Mouse (Mus musculus) B cell, adult 67 days (primary cell): ENCODE results near the gene Obp2a. TPM values are rescaled to one million over a fixed set of nuclear protein-coding genes. Genes with fewer than 3 reads are reported as not detected.

ENCODE experiments used
- total RNA-seq, 2 experiments: library from RNA; stranded (reverse); gene quantifications; 4 replicates each; pipeline ENCODE4 v1.2.4; 2023

Obp2a gene
- total RNA-seq, result not detected

DNA sequence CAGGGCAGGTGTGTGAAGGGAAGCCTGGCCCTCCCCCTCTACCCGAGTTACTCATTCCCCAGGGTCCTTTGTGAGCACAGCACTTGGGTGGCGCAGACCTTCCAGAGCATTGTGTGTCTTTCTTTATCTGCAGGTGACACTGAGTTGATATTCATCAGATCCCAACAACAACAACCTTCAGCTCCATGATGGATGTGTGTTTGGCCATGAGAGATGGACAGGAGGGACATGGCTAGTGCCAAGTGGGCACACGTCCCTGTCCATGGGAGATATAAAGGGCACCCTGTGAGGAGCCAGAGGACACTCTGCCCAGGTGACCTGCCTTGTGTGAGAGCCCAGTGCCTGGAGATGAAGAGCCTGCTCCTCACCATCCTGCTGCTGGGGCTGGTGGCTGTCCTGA lies at the start of gene Obp2a:
TSS of gene Obp2a (plus strand) at position 301 of the 400 bp plus-strand sequence.

DNA sequence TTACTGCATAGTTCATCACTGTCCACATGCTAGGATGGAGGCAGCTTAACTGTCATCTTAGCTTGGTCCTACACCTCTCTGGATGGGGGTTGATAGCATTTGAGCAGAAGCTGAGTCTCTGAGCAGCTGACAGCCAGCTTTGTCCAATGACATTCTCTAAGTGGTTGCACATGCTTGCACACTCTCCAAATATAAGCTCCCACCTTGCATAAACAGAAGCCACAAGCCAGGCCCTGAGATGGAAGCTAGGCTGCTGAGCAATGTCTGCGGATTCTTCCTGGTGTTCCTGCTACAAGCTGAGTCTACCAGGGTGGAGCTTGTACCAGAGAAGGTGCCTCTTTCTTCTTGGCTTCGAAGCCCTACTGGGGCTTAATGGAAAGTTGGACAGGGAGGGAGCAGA lies 46.9 kb upstream of the Obp2a start, which contains the start of gene Lcn8:
TSS of gene Lcn8 (plus strand) at position 219 of the 400 bp plus-strand sequence.

DNA sequence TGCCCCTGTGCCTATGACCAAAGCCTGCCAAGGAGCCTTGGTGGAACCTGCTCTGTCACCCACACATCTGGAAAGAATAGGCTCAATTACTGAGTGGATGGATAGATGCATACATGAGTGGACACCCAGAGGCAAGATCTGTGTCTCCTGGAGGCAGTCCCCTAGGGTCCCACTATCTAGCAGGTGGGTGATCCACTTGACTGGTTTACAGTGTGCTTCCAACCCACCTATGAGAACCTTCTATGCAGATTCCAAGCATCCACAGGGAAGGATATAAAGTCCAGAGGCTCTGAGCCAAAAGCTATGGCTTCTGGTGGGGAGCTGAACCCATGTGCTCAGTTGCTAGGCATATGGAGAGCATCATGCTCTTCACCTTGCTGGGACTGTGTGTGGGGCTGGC lies 42.2 kb upstream of the Obp2a start, which contains the start of gene Lcn5:
TSS of gene Lcn5 (plus strand) at position 301 of the 400 bp plus-strand sequence.

DNA sequence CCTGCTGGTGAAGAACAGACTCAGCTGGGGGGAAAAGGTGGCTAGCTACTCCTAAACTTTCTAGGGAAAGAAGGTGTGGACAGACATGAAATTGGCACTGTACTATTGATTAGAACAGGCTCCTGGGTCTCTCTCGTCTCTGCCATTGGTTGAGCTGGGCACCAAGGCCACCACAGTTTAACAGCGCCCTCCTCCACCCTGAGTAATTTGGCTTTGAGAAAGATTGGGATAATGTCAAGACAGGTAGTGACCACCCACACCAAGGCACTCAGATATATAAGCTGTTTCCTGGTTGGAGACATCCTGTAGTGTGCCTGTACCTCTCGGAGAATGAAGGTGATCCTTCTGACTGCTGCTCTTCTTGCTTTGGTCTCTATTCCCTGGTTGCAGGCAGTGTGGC lies 23.4 kb upstream of the Obp2a start, which contains the start of gene Lcn6:
TSS of gene Lcn6 (plus strand) at position 301 of the 400 bp plus-strand sequence.

DNA sequence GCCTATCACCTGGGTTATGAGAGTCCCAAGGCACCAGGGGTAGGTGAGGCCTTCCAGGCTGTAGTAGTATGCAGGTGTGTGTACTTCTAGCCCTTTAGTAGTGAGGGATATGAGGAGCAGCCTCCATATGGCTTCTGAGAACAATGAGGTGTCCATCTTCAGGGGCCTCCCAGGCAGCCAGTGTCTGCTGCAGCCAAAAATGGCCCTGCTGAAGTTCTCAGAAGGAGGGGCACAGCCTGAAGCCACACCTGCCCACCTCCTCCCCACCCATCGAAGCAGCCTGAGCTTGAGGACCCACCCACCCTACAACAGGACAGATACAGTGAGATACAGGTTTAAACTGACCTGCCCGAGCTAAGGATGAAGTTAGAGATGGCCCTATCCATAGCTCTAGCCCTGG lies 17.4 kb upstream of the Obp2a start, which contains the start of gene Lcn10:
TSS of gene Lcn10 (plus strand) at position 301 of the 400 bp plus-strand sequence.

DNA sequence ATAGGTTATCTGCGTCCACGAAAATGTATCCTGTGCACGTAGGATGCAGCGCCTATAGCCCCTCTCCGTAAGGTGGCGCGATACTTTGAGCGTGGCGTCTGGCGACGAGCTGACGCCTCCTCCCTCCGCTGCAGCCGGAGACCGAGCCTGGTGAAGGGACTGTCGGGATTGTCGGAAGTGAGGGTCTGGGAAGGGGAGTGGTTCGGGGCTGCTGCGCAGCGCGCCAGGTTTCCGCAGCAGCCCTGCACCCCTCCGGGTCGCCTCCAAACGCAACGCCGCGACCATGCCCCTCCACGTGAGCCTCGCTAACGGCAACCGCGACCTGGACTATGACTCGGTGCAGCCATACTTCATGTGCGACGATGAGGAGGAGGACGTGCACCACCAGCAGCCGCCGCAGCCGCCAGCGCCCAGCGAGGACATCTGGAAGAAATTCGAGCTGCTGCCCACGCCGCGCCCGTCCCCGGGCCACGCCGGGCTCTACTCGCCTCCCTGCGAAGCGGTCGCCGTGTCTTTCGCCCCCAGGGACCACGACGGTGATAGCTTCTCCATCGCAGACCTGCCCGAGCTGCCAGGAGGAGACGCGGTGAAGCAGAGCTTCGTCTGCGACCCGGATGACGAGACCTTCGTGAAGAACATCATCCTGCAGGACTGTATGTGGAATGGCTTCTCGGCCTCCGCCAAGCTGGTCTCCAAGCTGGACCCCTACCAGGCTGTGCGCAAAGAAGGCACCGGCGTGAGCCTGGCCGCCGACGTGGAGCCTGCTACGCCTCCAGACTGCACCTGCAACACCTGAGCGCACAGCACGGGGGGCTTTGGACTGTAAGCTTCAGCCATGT lies 7.0 kb downstream of the Obp2a start, which contains the start of gene Bmyc:
TSS of gene Bmyc (plus strand) at position 97 of the 839 bp plus-strand sequence.

DNA sequence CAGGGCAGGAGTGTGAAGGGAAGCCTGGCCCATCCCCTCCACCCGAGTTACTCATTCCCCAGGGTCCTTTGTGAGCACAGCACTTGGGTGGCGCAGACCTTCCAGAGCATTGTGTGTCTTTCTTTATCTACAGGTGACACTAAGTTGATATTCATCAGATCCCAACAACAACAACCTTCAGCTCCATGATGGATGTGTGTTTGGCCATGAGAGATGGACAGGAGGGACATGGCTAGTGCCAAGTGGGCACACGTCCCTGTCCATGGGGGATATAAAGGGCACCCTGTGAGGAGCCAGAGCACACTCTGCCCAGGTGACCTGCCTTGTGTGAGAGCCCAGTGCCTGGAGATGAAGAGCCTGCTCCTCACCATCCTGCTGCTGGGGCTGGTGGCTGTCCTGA lies 36.9 kb downstream of the Obp2a start, which contains the start of gene Obp2b:
TSS of gene Obp2b (plus strand) at position 301 of the 400 bp plus-strand sequence.

Other genes starting within 250 kb of the Obp2a start
- not detected for gene Clic3, start 243.2 kb upstream of the Obp2a start, total RNA-seq
- gene Paxx, start 238.9 kb upstream of the Obp2a start, total RNA-seq, result 10 to 100 TPM; 90.9 to 100.0 TPM
- not detected for gene Ptgds, start 230.0 kb upstream of the Obp2a start, total RNA-seq
- not detected for gene Lcn12, start 206.1 kb upstream of the Obp2a start, total RNA-seq
- gene Fbxw5, start 199.3 kb upstream of the Obp2a start, total RNA-seq, result 10 to 100 TPM; 72.0 to 74.1 TPM
- gene C8g, start 198.3 kb upstream of the Obp2a start, total RNA-seq, result under 1 TPM in 1 of 2 experiments, not detected in 1; 0.93 TPM
- gene Traf2, start 153.1 kb upstream of the Obp2a start, total RNA-seq, result 10 to 100 TPM; 59.2 to 66.5 TPM
- gene Edf1, start 142.2 kb upstream of the Obp2a start, total RNA-seq, result 100 to 1,000 TPM; 109 to 136 TPM
- 1 to 10 TPM; 1.2 to 3.0 TPM for gene Mamdc4, start 125.2 kb upstream of the Obp2a start, total RNA-seq
- 10 to 100 TPM; 18.3 to 19.3 TPM for gene Phpt1, start 124.8 kb upstream of the Obp2a start, total RNA-seq
- under 1 TPM in 1 of 2 experiments, not detected in 1; 0.15 TPM for gene Ajm1, start 118.3 kb upstream of the Obp2a start, total RNA-seq
- gene Rabl6, start 91.5 kb upstream of the Obp2a start, total RNA-seq, result 100 to 1,000 TPM; 100 to 112 TPM
- not detected for gene Ccdc183, start 82.4 kb upstream of the Obp2a start, total RNA-seq
- 1 to 10 TPM in 1 of 2 experiments, not detected in 1; 1.5 TPM for gene Tmem141, start 78.0 kb upstream of the Obp2a start, total RNA-seq
- gene Fcna, start 72.0 kb upstream of the Obp2a start, total RNA-seq, result 1 to 10 TPM in 1 of 2 experiments, under 1 TPM in 1; 0.68 to 5.9 TPM
- gene Lcn8, start 46.9 kb upstream of the Obp2a start, total RNA-seq, result not detected
- not detected for gene Lcn5, start 42.1 kb upstream of the Obp2a start, total RNA-seq
- not detected for gene Lcn6, start 23.3 kb upstream of the Obp2a start, total RNA-seq
- gene Lcn10, start 17.3 kb upstream of the Obp2a start, total RNA-seq, result not detected
- 10 to 100 TPM; 24.7 to 28.4 TPM for gene Bmyc, start 6.7 kb downstream of the Obp2a start, total RNA-seq
- not detected for gene Obp2b, start 37.0 kb downstream of the Obp2a start, total RNA-seq
- gene Lcn3, start 65.5 kb downstream of the Obp2a start, total RNA-seq, result not detected
- not detected for gene Lcn11, start 77.0 kb downstream of the Obp2a start, total RNA-seq
- not detected for gene Gm13539, start 82.2 kb downstream of the Obp2a start, total RNA-seq
- not detected for gene Glt6d1, start 115.8 kb downstream of the Obp2a start, total RNA-seq
- not detected for gene Lcn9, start 123.1 kb downstream of the Obp2a start, total RNA-seq
- gene Sohlh1, start 147.2 kb downstream of the Obp2a start, total RNA-seq, result not detected
- not detected for gene Kcnt1, start 163.7 kb downstream of the Obp2a start, total RNA-seq